Mouse (Mus musculus): Measurements from ENCODE around the gene Atp8a2. TPM values are rescaled to one million over a fixed set of nuclear protein-coding genes. Genes with fewer than 3 reads are reported as not detected.

The Atp8a2 gene
- polyA plus RNA-seq, 1 experiment from 2014 or later = 10.8 TPM

DNA sequence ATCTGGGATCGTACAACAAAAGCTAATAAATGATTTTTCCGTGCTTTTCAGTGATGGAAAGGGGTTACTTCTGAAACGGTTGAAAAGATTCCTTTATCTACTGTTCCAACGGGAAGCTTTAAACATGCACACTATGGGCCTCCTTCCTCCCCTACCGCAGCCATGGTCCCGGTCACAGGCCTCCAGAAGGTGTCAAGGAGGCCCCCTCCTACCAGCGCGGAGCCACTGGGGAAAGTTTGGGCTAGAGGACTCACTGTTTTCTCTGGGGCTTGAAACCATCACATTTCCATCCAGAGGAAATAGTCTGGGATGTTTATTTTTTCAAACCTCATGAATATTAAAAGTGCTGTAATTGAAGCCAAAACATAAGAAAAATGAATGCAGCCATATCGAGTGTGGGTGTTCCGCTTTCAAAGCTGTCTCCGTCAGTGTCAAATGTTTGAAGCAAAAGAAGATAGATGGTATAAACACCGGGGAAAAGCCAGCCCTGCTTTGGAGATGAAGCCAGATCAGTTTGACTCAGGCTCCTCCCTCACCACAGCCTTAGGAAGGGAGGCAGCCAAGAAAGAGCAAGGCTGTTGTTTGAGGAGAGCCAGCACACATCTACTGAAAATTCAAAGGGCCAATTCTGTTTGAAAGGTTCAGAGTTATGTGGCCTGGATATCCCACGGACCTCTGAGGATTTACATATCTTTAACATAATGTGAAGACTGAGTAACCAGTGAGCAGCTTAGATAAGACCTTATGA lies 481.1 kb downstream of the Atp8a2 start:
- H3K27me3 ChIP-seq (replicated peaks) = no peaks in the 10 kb centered on the region
- H3K4me1 ChIP-seq (replicated peaks) = peaks cover 11% of the 10 kb centered on the region
- no peaks in the 10 kb centered on the region for H3K9me3 ChIP-seq (replicated peaks)
- H3K4me3 ChIP-seq = no peak overlapping the region
- no peaks in the 10 kb centered on the region for H3K36me3 ChIP-seq
- 35% methylated on average over 13 of the region's 13 CpGs for WGBS
- H3K27ac ChIP-seq (ENCODE audit: poor library complexity, severe bottlenecking) = no peak overlapping the region
- H3K9ac ChIP-seq = no peak overlapping the region
- no peak overlapping the region for H3K4me2 ChIP-seq
- ATAC-seq (ENCODE audit: insufficient number of reproducible peaks, low FRiP score) = no peak

DNA sequence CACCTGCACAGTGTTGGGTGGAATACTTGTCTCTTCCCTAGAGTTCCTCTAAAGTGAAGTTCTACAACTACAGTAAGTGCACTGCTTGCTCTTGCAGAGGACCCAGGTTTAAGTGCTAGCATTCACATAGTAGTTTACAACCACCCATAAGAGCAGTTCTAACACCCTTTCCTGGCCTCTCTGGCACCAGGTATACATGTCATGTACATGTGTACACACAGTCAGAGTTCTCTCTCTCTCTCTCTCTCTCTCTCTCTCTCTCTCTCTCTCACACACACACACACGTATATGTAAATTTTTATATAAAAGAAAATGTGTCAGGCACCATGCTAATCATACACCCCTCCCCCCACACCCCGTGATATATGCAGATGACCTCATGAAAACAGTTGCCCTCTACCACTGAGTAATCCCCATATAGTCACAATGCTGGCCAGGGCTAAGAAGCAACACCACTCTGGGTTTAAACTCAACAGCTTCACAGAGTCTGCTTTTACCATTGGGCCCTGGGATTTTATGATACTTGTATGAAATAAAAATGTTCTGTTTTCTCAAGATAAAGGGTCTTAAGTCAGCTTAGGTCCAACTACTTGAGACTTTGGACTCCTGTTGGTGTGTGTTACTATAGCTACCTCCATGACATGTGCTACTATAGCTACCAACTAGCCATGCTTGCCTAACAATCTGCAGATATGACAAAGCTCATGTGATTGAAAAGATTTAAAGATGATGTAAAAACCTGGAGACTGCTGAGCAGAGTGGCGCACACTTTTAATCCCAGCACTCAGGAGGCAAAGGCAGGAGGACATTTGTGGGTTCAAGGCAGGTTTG lies 487.3 kb downstream of the Atp8a2 start:
- Histone ChIP-seq H3K36me3 (no peaks in the 10 kb centered on the region), H3K4me3 (no peak overlapping the region), H3K27me3 (replicated peaks) (no peaks in the 10 kb centered on the region), H3K9ac (no peak overlapping the region), H3K4me1 (replicated peaks) (0 out of 2 replicates have a peak, but pooled peaks cover 2% of the 10 kb centered on the region), H3K4me2 (no peak overlapping the region), H3K9me3 (replicated peaks) (no peaks in the 10 kb centered on the region), H3K27ac (ENCODE audit: poor library complexity, severe bottlenecking) (no peak overlapping the region)
- ATAC-seq (ENCODE audit: insufficient number of reproducible peaks, low FRiP score) = no peak
- 70% methylated on average over 3 of the region's 3 CpGs for WGBS

DNA sequence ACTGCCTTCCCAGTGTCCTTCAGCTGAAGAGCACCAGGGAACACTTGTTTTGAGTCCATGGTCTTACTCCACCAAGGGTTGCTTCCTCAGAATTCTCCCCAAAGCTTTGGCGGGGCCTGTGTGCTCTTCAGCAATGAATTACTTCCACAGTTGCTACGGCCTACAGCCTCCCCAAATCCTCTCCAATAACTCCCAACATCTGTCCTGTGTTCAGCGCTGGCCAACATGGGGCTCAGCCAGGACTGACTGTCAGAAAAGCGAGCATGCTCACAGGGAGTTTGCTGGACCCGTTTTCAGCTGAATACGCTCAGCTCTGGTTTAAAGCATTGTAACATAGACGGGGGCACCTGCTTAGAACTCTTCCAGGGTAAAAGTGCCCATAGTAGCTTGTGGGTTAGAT lies 489.0 kb downstream of the Atp8a2 start:
- Histone ChIP-seq H3K9ac (no peak overlapping the region), H3K4me3 (no peak overlapping the region), H3K4me1 (replicated peaks) (0 out of 2 replicates have a peak, but pooled peaks cover 2% of the 10 kb centered on the region), H3K9me3 (replicated peaks) (no peaks in the 10 kb centered on the region), H3K27ac (ENCODE audit: poor library complexity, severe bottlenecking) (no peak overlapping the region), H3K27me3 (replicated peaks) (no peaks in the 10 kb centered on the region), H3K36me3 (no peaks in the 10 kb centered on the region), H3K4me2 (no peak overlapping the region)
- ATAC-seq (ENCODE audit: insufficient number of reproducible peaks, low FRiP score) = no peak
- WGBS = 87% methylated on average over 7 of the region's 7 CpGs

DNA sequence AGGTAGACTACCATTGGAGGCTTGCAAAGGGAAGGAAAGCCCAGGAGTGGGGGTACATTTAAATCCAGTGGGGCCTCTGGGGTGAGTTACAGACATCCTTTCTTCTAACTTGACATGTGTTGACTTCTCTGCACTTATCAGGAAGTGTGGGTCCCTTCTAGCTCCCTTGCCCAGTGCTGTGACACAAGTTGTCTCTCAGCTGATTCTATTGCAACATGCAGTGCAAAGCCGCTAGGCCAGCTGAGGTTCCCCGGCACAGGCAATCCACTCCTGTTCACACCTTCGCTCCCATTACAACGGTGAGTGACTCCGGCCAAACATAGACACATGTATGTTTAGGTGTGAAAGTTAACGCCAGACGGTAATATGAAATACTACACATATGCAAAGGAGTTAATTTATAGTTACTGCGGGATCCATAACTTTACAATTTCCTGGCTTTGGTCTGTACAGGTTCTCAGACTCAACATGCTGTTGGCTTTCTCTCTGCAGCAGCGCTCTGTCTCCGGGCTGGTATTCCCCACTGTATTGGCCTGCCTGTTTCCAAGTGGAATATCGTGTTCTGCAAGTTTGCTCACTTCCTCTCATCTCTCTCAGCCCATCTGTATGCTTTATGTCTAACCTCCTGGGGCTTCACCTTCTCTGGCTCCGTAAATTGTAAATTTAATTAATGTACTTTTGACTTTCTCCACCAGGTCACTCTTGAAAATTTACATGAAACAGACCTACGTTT lies 491.5 kb downstream of the Atp8a2 start:
- ATAC-seq (ENCODE audit: insufficient number of reproducible peaks, low FRiP score) = no peak
- H3K27ac ChIP-seq (ENCODE audit: poor library complexity, severe bottlenecking) = no peak overlapping the region
- no peaks in the 10 kb centered on the region for H3K9me3 ChIP-seq (replicated peaks)
- 76% methylated on average over 13 of the region's 13 CpGs for WGBS
- no peak overlapping the region for H3K4me2 ChIP-seq
- H3K36me3 ChIP-seq = no peaks in the 10 kb centered on the region
- no peak overlapping the region for H3K9ac ChIP-seq
- no peak overlapping the region for H3K4me3 ChIP-seq
- no peaks in the 10 kb centered on the region for H3K27me3 ChIP-seq (replicated peaks)
- peaks cover 23% of the 10 kb centered on the region for H3K4me1 ChIP-seq (replicated peaks)

DNA sequence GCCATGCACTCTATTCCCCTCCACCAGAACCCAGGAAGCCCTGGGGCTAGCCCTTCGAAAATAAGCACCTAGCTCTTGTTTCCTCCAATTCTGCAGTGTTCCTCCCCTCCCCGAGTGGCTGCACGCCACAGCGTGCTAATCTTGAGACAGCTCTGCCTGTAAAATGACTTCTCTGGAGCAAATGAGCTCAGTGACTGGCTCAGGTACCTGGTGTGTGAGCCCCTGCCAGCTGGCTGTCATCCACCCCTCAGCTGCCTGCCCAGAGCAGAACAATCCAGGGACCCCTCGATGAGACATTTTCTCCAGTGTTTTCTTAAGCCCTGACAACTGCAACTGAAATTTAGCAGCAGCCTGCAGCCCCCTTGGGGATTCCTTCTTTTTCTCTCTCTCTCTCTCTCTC lies 495.5 kb downstream of the Atp8a2 start:
- no peak overlapping the region for H3K4me2 ChIP-seq
- H3K27ac ChIP-seq (ENCODE audit: poor library complexity, severe bottlenecking) = peak overlapping the region; percentile 19; the same call in 1 of the 2 replicates
- H3K27me3 ChIP-seq (replicated peaks) = no peaks in the 10 kb centered on the region
- peak; percentile 46; the same call in 1 of the 2 replicates for ATAC-seq (ENCODE audit: insufficient number of reproducible peaks, low FRiP score)
- no peak overlapping the region for H3K9ac ChIP-seq
- WGBS = 13% methylated on average over 5 of the region's 5 CpGs
- H3K9me3 ChIP-seq (replicated peaks) = no peaks in the 10 kb centered on the region
- no peak overlapping the region for H3K4me3 ChIP-seq
- H3K36me3 ChIP-seq = no peaks in the 10 kb centered on the region
- H3K4me1 ChIP-seq (replicated peaks) = peaks cover 32% of the 10 kb centered on the region

DNA sequence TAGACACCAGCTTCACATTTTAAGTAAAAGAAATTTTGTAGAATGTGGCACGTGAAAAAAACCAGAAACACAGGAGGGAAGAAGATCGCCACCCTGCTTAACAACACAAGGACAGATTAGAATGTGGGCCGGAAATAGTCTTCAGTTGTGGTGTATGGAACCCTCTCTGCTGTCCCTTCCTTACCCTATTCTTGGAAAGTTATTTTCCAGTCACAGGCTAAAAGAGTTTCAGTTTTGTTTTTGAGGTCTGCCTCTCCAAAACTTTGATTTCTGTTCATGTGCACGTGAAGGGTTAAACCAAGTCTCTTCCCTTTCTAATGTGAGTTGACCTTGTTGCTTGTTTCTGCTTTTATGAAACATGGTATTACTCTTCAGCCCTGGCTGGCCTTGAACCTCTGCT lies 501.8 kb downstream of the Atp8a2 start:
- ATAC-seq (ENCODE audit: insufficient number of reproducible peaks, low FRiP score) = no peak
- H3K4me1 ChIP-seq (replicated peaks) = peaks cover 10% of the 10 kb centered on the region
- no peaks in the 10 kb centered on the region for H3K9me3 ChIP-seq (replicated peaks)
- 47% methylated on average over 4 of the region's 4 CpGs for WGBS
- no peaks in the 10 kb centered on the region for H3K36me3 ChIP-seq
- H3K9ac ChIP-seq = no peak overlapping the region
- no peak overlapping the region for H3K27ac ChIP-seq (ENCODE audit: poor library complexity, severe bottlenecking)
- no peak overlapping the region for H3K4me2 ChIP-seq
- no peaks in the 10 kb centered on the region for H3K27me3 ChIP-seq (replicated peaks)
- no peak overlapping the region for H3K4me3 ChIP-seq

DNA sequence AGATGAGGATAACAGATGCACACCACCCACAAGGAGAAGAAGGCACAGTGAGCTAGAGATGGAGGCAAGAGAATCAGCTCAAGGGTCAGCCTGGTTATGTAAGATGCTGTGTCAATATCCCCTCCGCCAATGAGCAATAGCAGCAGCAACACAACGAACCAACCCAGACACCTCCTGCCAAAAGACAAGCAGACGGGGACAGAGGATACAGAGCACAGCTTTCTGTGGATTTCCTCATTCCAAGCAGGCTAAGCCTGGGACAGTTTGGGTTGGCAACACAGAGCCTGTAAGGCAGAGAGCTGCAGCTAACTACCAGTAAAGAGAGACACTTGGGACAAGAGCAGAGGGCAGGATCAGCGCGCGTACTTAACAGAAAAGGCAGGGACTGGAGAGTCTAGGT lies 504.8 kb downstream of the Atp8a2 start:
- Histone ChIP-seq H3K4me2 (no peak overlapping the region), H3K36me3 (no peaks in the 10 kb centered on the region), H3K4me1 (replicated peaks) (peaks cover 11% of the 10 kb centered on the region), H3K9ac (no peak overlapping the region), H3K4me3 (no peak overlapping the region), H3K27ac (ENCODE audit: poor library complexity, severe bottlenecking) (no peak overlapping the region), H3K27me3 (replicated peaks) (no peaks in the 10 kb centered on the region), H3K9me3 (replicated peaks) (no peaks in the 10 kb centered on the region)
- no peak for ATAC-seq (ENCODE audit: insufficient number of reproducible peaks, low FRiP score)
- 77% methylated on average over 6 of the region's 6 CpGs for WGBS

DNA sequence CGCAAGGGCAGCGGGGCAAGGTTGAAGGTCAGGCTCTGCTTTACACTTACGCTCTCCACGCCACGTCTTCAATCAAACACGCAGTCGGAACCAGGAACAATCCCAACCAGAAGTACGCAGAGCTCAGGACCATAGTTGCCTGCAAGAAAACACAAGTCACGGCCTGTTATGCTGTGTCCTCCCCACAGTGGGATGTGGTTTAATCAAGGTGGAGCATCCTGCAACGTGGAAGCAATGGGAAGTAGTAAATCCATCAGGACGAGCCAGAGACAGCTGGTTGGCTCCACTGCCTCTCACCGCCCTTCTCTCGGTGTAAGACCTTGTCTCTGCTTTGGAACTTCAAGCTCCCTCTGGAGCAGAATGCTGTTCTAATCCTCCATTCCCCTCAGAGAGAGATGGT lies 505.6 kb downstream of the Atp8a2 start:
- Histone ChIP-seq H3K9me3 (replicated peaks) (no peaks in the 10 kb centered on the region), H3K4me3 (no peak overlapping the region), H3K36me3 (no peaks in the 10 kb centered on the region), H3K27ac (ENCODE audit: poor library complexity, severe bottlenecking) (no peak overlapping the region), H3K4me2 (no peak overlapping the region), H3K4me1 (replicated peaks) (peaks cover 11% of the 10 kb centered on the region), H3K27me3 (replicated peaks) (no peaks in the 10 kb centered on the region), H3K9ac (no peak overlapping the region)
- WGBS = 80% methylated on average over 13 of the region's 13 CpGs
- no peak for ATAC-seq (ENCODE audit: insufficient number of reproducible peaks, low FRiP score)

DNA sequence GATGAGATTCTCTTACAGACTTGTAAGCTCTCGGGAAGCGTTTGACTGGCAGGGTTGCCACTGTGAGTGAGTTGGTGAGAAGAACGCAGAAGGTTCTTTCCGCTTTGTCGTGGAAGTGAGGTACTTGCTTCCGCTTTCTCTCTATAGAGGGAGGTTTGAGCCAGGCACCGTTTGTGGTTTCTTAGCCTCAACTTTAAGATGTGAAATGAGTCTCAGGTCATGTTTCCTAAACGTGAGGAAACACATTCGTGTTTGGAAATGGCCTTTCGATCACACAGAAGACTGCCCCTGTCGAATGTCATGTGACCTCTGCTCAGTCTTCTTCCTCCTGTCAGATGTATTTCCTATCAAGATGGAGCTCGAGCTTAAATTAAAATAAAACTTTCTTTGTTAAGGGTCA lies 506.0 kb downstream of the Atp8a2 start:
- H3K4me2 ChIP-seq = no peak overlapping the region
- H3K4me1 ChIP-seq (replicated peaks) = peaks cover 15% of the 10 kb centered on the region
- H3K36me3 ChIP-seq = no peaks in the 10 kb centered on the region
- H3K9me3 ChIP-seq (replicated peaks) = no peaks in the 10 kb centered on the region
- H3K27me3 ChIP-seq (replicated peaks) = no peaks in the 10 kb centered on the region
- H3K4me3 ChIP-seq = no peak overlapping the region
- 72% methylated on average over 12 of the region's 12 CpGs for WGBS
- ATAC-seq (ENCODE audit: insufficient number of reproducible peaks, low FRiP score) = no peak
- H3K9ac ChIP-seq = no peak overlapping the region
- no peak overlapping the region for H3K27ac ChIP-seq (ENCODE audit: poor library complexity, severe bottlenecking)

DNA sequence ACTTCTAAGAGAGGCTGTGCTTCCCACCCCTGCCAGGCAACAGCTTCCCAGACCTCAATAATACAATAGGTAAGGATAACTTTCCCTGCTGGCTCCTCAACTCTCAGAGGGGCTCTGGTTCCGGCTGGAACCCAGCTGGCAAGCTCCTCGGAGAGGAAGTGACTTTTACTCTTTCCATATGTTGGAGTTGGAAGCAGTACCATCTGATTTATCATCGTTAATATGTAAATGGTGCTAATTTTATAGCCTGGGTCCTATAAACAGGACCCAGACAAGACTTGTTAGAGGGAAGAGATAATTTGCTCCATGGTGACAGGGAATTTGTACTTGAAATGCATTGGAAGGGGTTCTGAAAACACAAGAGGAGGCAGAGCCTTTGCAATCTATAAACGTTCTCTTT lies 507.4 kb downstream of the Atp8a2 start:
- Histone ChIP-seq H3K4me2 (no peak overlapping the region), H3K4me1 (replicated peaks) (peaks cover 13% of the 10 kb centered on the region), H3K27me3 (replicated peaks) (no peaks in the 10 kb centered on the region), H3K9me3 (replicated peaks) (no peaks in the 10 kb centered on the region), H3K36me3 (no peaks in the 10 kb centered on the region), H3K27ac (ENCODE audit: poor library complexity, severe bottlenecking) (no peak overlapping the region; the same call in 1 of the 2 replicates), H3K4me3 (no peak overlapping the region), H3K9ac (no peak overlapping the region)
- 52% methylated on average over 4 of the region's 4 CpGs for WGBS
- no peak for ATAC-seq (ENCODE audit: insufficient number of reproducible peaks, low FRiP score)

DNA sequence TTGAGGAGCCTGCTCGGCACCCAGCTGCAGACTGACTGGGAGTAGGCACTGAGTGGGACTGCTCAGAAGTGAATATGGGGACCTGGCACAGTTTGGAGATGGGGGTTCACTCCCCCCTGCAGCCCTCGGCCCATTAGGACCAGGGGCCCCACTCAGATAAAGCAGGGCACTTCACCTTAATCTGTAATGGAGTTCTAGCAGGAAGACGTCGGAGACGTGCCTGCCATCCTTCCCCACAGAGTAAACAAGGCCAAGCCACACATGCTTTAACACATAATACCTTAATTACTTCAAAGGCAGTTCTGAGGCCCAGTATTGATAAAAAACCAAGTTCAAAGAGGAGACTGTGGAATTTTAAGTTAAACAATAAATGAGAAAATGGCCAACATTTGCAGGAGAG lies 510.8 kb downstream of the Atp8a2 start:
- WGBS = 30% methylated on average over 5 of the region's 5 CpGs
- H3K4me2 ChIP-seq = no peak overlapping the region
- peaks cover 13% of the 10 kb centered on the region for H3K4me1 ChIP-seq (replicated peaks)
- H3K9ac ChIP-seq = no peak overlapping the region
- H3K27ac ChIP-seq (ENCODE audit: poor library complexity, severe bottlenecking) = no peak overlapping the region
- H3K36me3 ChIP-seq = no peaks in the 10 kb centered on the region
- no peak overlapping the region for H3K4me3 ChIP-seq
- no peaks in the 10 kb centered on the region for H3K9me3 ChIP-seq (replicated peaks)
- no peak for ATAC-seq (ENCODE audit: insufficient number of reproducible peaks, low FRiP score)
- H3K27me3 ChIP-seq (replicated peaks) = no peaks in the 10 kb centered on the region
